Mouse (Mus musculus) urinary bladder, adult 2 months (tissue): ENCODE measurements around the gene Pi4ka. TPM values are rescaled to one million over a fixed set of nuclear protein-coding genes. Genes with fewer than 3 reads are reported as not detected.

ENCODE experiments used
- DNase-seq: peaks from one replicate; pipeline ENCODE4 v3.0.0; 2022; ENCODE audit warnings: low spot score
- polyA plus RNA-seq: library from polyadenylated mRNA; depleted of rRNA; stranded (reverse); fragments of >200 nt; gene quantifications from 2 replicates; pipeline ENCODE4 v1.2.3, GENCODE M21; 2012; rRNA removed

Gene Pi4ka
- 70.4 and 75.5 TPM in 2 replicates for polyA plus RNA-seq

DNA sequence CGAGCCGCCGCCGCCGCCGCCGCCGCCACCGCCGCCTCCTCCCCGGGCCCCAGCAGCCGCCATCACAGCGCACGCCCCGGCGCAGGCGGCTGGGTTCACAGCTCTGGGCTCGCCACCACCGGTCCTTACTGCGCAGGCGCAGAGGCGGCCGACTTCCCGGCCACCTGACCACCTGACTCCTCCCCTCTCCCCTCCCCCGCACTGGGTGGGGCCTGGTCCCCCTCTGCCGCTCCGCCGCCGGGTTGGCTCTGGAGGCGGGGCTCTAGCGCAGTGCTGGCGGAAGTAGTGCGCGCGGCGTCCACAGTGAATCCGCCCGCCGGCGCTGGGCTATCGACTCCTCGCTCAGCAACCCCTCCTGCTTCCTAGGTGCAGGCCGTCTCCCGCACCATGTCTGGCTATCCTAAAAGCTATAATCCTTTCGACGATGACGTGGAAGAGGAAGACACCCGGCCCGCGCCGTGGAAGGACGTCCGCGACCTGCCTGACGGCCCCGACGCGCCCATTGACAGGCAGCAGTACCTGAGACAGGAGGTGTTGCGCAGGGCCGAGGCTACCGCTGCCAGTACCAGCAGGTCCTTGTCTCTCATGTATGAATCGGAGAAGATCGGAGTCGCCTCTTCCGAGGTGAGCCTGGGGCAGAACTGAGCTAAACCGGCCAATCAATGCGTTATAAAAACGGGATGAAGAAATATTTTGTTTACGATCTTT is at the start of gene Pi4ka, which contains the start of gene Snap29:
TSS of gene Pi4ka (minus strand) at position 579 of the 708 bp plus-strand sequence.
TSS of gene Snap29 (plus strand) at position 251 of the 708 bp plus-strand sequence.
- DNase-seq: peak; percentile 98

DNA sequence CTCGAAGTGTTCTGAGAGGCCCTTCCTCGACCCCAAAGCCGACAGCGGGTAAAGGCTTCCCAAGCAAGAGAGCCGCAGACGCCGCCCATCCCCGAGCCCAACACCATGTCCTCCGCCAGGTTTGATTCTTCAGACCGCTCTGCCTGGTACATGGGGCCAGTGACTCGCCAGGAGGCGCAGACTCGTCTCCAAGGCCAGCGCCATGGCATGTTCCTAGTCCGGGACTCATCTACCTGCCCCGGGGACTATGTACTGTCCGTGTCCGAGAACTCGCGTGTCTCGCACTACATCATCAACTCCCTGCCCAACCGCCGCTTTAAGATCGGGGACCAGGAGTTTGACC is 46.2 kb upstream of the Pi4ka start:
- no peak for DNase-seq

DNA sequence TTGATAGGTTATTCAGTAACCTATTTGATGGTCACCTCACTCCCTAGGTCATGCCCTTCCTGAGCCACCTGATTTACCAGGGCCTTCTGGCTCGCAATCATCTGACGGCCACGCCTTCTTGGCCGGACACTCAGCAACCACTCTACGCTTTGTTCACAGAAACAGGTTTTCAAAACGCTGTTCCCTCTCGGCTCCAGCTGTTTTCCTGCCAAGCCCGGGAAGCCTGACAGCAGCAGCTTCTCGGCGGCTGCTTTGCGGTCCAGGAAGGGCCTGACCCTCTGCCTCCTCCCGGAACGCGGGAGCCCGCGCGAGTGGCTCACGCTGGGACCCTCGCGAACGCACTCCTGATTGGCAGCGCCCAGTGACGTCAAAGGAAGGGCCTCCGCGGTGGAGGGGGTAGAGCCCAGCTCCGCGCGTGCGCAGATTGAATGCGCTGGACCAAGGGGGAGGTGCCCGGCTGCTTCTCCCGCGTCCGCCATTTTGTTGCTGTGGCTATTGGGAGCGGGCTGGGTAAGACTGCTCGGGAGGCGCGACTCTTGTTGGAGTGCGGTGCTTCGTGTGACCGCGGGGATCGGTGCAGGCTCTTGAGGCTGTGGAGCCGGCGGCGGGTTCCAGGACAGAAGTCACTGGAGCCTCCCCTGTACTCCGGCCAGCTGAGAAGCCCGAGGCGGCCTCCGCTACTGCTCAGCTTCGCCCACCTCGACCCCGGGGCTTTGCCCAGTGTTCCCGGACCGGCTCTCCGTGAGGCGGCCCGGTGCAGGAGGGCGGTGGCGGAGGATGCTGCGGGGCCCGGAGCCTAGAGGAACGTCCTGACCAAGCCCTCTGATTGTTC is 45.6 kb upstream of the Pi4ka start, which contains the start of gene Crkl:
TSS of gene Crkl (plus strand) at position 447 of the 832 bp plus-strand sequence.
- peak; percentile 97 for DNase-seq

DNA sequence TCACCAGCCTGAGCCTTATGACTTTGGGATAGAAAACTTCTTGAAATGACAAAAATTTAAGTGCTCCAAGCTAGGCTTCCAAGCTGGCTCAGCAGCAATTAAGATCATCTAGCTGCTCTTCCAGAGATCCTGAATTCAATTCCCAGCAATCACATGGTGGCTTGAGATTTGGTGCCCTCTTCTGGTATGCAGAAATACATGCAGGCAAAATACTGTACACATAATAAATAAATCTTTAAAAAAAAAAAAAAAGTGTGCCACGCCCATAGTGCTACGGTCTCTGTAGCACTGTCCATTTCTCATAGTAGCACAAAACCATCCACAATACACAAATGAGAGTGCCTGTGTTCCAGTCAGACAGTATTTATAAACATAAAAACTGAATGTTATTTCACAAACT is 26.5 kb upstream of the Pi4ka start:
- DNase-seq: no peak

DNA sequence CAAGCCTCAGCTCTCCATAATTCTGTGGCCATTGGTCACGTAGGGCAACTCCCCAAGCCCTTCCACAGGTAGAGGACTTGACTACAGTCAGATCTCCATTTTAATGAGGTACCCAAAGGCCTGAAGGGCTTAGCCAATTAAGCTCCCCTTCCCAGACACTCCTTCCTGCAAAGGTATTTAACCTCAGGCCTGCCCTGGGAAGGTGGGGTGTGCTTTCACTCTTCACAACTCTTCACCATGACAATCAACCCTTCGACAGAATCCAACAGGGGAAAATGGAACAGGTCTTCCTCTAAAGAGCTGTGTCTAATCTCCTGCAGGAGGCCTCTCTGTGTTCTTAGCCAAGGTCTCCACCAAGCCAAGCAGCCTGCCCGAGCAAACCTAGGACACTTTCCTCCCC is 16.9 kb upstream of the Pi4ka start:
- DNase-seq: no peak

DNA sequence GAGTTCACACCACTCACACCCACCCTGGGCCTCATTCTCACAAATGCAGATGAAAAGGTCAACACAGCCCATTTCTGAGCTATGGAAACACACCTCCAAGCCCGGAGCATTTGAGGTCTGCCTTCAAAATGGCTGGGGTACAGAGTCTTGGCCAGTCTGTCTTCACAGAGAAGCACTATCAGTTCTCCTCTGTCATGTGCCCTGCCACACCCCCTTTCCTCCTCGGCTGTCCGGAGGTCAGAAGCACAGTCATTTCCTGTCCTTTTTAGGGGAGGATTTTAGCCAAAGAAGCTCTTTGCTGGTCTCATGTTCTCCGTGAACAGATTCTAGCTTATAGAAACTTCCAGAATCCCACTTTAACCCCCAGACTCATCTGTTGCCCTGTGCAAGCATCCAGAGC is 4.1 kb upstream of the Pi4ka start:
- DNase-seq: no peak

DNA sequence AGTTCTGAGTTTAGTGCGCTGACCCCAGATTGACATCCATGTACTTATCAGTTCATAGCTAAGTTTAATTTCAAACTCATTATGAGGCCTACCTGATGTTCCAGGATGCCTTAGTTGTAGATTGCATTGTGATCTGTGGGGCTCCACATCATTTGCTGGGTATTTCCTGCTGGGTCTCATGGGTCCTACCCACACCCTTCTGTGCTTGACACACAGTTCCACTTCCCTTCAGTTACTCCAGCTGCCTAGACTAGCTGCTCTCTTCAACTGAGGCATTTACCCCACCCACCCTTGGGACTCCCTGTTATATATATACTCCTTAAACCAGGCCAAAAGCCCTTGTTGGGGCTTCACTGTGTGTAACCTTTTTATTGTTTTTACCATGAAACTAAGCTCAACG is 2.9 kb upstream of the Pi4ka start:
- DNase-seq: no peak

DNA sequence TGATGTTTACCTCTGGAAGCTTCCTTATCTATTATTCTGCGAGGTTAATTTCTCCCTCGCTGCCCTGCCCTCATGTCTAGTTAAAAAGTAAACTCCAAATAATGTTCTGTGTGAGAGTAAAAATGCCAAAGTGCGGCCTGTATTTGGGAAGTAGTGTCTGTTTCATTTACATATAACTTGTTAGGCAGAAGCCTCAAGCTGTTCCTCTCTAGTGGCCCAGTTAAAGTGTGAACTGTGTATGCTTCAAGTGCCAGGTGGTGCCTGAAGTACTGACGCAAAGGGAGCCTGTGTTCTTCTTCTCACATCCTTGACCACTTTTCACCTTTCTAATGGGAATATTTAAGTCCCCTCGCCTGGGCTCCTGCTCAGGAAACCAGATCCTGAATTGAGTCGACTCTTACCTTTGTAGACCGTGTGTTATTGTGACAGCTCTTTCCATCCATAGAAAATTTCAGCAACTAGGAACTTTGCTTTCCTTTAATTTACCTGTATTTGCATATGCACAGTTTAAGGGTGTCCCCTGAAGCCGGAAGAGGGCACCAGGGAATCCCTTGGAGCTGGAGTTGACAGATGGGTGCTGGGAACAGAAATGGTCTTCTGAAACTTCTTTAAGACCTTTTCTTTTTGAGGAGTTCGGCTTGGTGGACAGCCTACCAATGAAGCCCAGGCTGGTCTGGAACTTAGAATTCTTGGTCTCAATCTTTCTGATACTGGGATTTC is 558 bp upstream of the Pi4ka start:
- DNase-seq: no peak

DNA sequence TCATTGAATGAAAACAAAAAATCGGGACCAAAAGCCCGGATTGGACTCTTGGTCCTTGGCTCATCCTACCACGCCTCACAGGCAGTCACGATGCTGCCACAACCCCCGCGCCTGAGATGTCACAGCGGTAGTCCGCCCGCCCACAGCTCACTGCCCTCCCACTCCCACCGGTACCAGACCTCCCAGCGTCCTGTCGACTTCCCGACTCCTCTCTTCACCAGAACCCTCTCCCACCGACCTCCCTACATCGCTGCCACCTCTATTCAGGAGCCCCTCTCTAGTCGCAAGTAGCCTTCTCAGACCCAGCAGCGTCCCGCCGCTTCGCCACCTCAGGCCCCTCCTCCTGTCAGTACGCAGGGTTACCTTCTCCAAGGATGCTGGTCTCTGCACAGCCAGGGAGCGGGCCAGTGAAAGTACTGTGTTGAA is 830 bp downstream of the Pi4ka start:
- no peak for DNase-seq

DNA sequence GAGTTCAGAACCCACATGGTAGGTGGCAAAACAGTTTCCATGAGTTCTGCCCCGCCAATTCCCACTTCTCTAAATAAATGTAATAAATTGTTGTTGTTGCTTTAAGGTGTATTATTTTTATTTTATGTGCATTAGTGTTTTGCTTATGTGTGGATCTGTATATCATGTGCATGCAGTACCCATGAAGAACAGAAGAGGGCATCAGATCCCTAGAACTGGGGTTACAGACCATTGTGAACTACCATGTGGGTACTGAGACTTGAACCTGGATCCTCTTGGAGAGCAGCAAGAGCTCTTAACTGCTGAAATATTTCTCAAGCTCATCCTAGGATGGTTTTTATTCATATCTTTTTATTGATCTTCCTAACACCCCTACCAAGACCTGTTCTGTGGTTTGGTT is 3.3 kb downstream of the Pi4ka start:
- DNase-seq: no peak

DNA sequence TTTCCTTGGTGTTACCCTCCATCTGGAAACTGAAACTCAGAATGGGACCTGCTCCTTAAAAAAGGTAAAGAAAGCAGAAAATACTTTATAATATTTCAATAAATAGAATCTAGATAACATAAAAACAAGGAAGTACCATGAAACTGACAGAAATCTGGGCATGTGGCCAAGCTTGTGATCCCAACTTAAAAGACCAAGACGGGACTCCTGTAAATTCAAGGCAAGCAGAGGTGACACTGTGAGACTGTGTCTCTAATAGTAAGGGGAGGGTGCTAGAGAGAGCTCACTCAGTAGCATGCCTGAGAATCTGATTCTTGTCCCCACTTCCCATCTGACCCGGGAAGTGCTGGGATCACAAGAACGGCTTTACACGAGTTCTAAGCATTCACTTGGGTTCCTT is 13.3 kb downstream of the Pi4ka start:
- no peak for DNase-seq

DNA sequence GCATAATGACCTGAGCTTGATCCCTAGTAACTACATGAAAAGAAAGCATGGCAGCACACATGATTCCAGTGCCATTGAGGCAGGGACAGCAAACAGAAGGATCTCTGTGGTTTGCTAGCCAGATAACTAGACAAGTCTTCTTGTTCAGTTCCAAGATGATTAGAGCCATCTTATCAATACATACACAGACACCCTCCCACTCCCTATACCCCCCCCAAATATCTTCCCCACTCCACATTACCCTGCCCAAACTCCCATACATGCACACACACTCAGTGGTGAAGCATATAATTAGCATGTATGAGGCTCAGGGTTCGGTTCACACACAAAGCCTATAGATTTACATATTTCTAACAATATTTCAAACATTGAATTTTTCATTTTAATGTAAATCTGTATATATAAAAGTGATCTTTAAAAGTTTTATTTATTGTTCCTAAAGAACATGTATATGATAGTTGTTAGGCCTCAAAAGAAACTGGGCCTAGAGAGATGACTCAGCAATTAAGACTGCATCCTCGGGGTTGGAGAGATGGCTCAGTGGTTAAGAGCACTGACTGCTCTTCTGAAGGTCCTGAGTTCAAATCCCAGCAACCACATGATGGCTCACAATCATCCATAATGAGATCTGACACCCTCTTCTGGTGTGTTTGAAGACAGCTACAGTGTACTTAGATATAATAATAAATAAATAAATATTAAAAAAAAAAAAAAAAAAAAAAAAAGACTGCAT is 22.4 kb downstream of the Pi4ka start:
- no peak for DNase-seq

DNA sequence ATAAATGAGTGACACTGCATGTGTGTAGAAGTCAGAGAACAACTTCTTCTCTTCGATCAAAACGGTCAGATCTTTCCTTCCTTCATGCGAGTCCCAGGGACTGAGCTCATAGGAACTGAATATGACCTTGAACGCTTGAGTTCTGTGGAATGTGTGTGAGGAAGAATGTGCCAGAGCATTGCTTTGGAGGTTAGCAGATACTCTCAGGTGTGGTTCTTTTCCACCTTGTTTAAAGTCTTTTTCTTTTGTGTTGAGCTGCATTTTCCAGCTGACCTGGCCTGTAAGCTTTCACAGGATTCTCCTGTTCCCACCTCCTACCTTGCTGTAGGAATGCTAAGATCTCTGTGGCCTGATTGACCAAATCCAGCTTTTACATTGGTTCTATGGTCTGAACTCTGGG is 23.8 kb downstream of the Pi4ka start:
- DNase-seq: no peak

DNA sequence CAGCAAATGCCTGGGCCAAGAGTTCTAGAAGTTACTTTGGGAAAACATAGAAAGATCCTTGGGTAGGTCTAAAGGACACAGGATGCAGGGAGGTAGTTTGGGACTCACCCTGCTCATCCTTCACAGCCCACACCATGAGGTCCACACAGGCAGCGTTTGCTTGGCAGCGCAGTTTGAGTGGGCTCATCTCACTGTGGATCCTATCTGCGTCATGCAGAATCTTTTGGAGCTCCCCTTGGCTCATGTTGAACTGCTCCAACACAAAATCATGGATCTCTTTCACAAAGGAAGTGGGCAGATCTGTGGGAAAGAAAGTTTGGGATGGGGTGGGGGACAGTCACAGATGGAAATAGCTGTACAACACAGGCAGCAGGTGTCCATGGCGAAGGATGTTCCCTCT is 47.3 kb downstream of the Pi4ka start:
- DNase-seq: no peak

DNA sequence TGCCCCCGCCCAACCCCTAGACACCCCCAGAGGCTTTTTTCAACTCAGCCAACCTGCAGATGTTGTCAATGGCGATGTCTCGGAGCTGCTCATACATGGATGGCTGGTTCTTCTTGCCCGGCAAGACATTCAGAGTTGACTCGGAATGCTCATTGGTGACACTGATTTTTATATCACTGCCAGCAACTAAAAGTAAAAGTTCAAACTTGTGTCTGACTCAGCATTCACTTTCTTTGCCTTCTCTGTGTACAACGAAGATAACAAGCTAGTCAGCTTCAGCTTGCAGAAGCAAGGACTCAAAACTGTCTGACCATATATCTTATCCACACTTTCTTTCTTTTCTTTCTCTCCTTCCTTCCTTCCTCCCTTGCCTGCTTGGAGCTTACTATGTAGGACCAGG is 50.1 kb downstream of the Pi4ka start:
- no peak for DNase-seq

DNA sequence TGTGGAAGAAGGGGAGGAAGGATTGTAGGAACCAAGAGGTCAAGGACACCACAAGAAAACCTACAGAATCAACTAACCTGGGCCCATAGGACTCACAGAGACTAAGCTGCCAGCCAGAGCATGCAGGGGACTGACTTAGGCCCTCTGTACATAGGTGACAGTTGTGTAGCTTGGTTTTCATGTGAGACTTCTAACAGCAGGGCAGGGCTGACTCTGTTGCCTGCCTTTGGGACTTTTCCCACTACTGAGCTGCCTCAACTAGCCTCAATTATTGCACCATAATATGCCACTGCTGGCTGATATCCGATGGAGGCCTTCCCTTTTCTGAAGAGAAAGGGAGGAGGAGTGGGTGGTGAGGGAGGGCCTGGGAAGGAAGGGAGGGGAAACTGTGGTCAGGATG is 59.3 kb downstream of the Pi4ka start:
- DNase-seq: no peak

DNA sequence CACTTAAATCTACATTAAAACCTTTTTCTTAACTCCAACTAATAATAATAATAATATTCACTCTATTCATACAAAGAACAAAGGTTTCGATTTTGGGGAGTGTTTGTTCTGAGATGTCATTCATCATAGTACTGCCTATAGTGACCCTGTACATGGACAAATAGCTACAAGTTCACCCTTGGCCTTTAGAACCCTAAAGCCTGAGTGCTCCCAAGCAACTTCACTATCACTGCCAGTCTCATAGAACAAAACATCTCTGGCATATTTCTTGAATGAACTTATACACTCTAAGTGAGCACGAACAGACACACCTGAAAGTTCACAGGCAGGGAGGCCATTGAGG is 60.3 kb downstream of the Pi4ka start:
- no peak for DNase-seq

DNA sequence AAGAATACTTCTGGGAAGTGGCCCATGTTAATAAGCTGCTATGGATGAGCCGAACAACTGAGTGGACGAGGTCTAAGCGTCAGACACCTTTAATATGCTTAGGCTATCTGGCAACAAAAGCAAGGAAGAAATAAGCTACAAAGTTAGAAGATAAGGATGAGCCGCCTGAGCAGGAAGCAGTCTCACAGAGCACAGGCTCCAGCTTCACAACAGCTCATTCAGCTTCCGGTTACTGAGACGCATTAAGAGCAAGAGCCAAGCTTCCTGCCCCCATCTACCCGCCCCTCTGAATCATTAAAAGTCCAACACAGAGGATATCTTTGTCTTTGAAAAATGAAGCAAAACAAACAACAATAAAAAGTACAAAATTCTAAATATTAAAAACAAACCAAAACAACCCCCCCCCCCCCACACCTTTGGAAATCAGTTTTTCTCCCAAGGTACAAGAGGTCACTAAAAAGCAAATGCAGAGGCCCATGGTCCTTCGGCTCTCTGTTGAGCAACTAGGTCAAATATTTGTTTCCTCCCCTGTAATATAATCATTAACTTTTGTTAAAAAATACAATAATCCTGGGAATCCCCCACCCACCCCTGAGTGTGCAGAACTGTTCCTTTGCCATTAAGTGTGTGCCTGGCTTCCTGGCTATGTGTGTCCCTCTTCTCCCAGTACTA is 60.8 kb downstream of the Pi4ka start:
- DNase-seq: no peak

DNA sequence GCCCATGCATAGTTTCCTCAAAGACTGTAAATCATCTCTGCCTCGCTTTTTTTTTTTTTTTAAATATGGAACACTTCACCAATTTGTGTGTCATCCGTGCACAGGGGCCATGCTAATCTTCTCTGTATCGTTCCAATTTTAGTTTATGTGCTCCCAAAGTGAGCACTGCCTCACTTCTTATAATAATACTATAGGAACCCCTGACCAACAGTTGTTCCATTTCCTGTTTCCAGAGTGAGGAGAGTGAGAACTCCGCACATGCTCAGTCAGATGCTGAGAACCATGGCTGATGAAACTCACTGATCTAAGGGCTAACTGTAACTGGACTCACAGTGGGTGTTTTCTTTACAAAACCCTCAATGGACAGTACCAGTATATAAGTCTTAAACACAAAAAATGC is 64.3 kb downstream of the Pi4ka start:
- DNase-seq: no peak

DNA sequence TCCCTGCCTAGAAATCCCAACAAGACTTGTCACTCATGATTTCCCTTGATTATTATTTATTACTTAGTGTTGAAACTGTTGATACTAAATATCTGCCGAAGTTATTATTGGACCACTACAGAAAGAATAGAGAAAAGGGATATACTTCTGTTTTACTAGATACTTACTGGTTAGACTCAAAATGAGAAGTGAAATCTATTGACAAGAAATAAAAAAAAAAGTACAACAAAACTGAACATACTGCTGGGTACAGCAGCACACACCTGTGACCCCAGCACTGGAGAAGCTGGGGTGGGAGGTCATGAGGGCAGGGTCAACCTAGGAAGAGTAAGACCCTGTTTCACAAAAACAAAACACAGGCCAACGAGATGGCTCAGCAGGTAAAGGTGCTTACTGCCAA is 65.4 kb downstream of the Pi4ka start:
- no peak for DNase-seq

DNA sequence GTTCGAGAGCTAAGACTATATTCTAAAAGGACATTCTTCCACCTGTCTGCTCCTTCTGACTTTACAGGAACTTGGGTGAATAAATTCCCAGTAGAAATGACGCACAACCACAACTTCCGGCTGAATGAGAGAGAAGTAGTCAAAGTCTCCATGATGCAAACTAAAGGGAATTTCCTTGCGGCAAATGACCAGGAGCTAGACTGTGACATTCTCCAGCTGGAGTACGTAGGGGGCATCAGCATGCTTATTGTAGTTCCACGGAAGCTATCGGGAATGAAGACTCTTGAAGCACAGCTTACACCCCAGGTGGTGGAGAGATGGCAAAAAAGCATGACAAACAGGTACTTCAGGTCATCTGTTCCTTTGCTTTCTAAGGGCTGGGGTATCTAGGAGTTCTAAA is 66.4 kb downstream of the Pi4ka start:
- no peak for DNase-seq
